Mouse (Mus musculus) cortical plate, adult 2 months (tissue): ENCODE data around the gene Faf1.

Experiments used
- CTCF ChIP-seq: fragments of 200-500 bp; IDR thresholded peaks from 2 replicates; pipeline ENCODE4 v1.5.1; 2011; ENCODE audit warnings: mild to moderate bottlenecking, control low read depth, low read length; ENCODE audit not compliant: insufficient read depth; ENCODE audit errors: extremely low read depth
- POLR2A ChIP-seq: fragments of 200-500 bp; IDR thresholded peaks from 2 replicates; pipeline ENCODE4 v1.6.1; 2011; ENCODE audit warnings: mild to moderate bottlenecking, low read length, control low read depth; ENCODE audit not compliant: insufficient read depth; ENCODE audit errors: extremely low read depth

DNA sequence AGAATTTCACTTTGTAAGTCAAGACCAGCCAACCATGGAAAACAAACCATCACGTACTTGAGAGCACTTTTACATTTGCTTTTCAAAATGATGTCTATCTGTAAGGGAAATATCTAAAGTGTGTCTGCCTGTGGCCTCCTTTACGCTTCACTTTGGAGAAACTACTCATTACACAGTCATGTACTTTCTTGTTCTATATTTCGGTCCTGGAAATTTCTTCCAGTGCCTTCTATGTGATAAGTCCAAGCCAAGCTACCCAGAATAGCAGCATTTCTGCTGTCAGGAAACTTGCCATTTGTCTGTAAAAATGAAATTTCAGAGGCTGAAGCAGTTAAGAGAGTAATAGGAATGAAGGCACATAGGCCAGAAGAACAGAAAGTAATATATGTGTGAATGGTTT, 228.1 kb downstream of the Faf1 start:
- TF ChIP-seq CTCF (no peak), POLR2A (no peak)
